Mouse (Mus musculus) bone marrow macrophage, adult 2 months (primary cell): ENCODE results near the gene Tbc1d8. TPM values are rescaled to one million over a fixed set of nuclear protein-coding genes. Genes with fewer than 3 reads are reported as not detected.

Source experiments
- H3K27ac ChIP-seq: 2 replicates; pipeline ENCODE4 v1.5.1; 2012; ENCODE audit warnings: low read depth, low read length; ENCODE audit not compliant: insufficient read depth
- H3K4me1 ChIP-seq: 2 replicates; pipeline ENCODE4 v1.6.1; 2012; ENCODE audit warnings: low read length; ENCODE audit not compliant: control insufficient read depth, insufficient read depth
- H3K4me3 ChIP-seq: 2 replicates; pipeline ENCODE4 v1.5.1; 2012; ENCODE audit warnings: mild to moderate bottlenecking, low read length, moderate library complexity; ENCODE audit not compliant: insufficient read depth
- CTCF ChIP-seq: IDR thresholded peaks from 2 replicates; pipeline ENCODE4 v1.5.1; 2012; ENCODE audit warnings: low read depth, mild to moderate bottlenecking, low read length, moderate library complexity
- POLR2A ChIP-seq: IDR thresholded peaks from 2 replicates; pipeline ENCODE4 v1.6.1; 2012; ENCODE audit warnings: mild to moderate bottlenecking, low read depth, low read length, borderline replicate concordance
- polyA plus RNA-seq: library from polyadenylated mRNA; stranded (reverse); fragments of >200 nt; gene quantifications from 2 replicates; pipeline ENCODE4 v1.2.4, GENCODE M21; 2012; ENCODE audit not compliant: missing spikeins, insufficient read depth, insufficient read length

The Tbc1d8 gene
- polyA plus RNA-seq, 1 experiment: 78.2 TPM

DNA sequence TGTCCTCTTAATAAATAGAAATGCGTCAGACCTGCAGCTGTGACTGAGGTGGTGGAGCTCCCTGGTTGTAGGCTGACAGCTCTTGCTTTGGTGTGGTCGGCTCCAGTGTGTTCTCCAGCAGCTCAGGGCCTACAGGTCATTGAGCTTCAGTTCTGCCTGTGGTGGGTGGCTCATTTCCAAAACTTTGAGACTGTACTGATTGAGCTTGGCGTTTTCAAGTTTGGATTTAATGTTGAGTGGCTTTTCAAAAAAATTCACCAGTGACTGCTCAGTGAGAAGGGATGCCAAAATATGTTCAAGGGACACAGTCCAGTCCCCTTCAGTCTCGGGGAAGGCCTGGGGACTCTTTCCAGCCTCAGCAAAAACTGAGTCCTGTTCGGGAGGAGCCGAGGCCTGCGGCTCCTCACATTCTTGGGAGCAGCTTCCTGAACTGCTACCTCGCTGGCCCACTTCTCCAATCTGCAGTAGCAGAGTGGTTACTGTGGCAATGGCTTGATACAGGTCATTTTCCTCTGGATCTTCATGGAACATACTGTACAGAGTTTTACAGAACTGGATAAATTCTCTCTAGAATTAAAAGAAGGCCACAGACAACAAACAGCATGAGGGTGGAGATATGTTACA is 106.2 kb downstream of the Tbc1d8 start:
- TF ChIP-seq CTCF (peak; percentile 11; the same call in 1 of the 2 replicates), POLR2A (no peak)
- Histone ChIP-seq H3K4me1 (peaks cover 7% of the 10 kb centered on the region), H3K4me3 (no peak overlapping the region), H3K27ac (no peak overlapping the region)

DNA sequence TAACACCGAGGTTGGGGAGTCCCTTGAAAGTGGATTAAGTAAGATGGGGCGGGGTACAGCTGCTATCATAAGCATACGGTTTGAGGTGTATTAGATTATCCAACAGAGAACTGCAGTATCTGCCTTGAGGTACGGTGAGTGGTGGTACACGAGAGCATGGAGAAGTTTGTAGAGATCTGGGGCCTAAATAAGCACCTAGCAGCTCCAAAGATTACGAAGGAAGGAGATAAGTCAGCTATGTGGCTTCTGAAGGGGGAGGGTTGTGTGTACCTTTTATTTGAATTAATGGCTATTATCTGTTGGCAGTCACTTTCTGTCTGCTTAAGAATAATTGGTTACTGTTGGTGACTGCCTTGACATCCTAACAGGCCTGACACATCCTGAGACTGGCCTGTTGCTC is 108.1 kb downstream of the Tbc1d8 start:
- TF ChIP-seq POLR2A (no peak), CTCF (no peak)
- Histone ChIP-seq H3K27ac (no peak overlapping the region), H3K4me1 (peaks cover 13% of the 10 kb centered on the region), H3K4me3 (no peak overlapping the region)

GRCm38 (mm10) chr1:39368267-39368841 is 110.2 kb downstream of the Tbc1d8 start:
- H3K4me1 ChIP-seq: peaks cover 13% of the 10 kb centered on the region
- H3K4me3 ChIP-seq: peak overlapping the region; percentile 95
- TF ChIP-seq CTCF (no peak), POLR2A (no peak)
- peak overlapping the region; percentile 56 for H3K27ac ChIP-seq

DNA sequence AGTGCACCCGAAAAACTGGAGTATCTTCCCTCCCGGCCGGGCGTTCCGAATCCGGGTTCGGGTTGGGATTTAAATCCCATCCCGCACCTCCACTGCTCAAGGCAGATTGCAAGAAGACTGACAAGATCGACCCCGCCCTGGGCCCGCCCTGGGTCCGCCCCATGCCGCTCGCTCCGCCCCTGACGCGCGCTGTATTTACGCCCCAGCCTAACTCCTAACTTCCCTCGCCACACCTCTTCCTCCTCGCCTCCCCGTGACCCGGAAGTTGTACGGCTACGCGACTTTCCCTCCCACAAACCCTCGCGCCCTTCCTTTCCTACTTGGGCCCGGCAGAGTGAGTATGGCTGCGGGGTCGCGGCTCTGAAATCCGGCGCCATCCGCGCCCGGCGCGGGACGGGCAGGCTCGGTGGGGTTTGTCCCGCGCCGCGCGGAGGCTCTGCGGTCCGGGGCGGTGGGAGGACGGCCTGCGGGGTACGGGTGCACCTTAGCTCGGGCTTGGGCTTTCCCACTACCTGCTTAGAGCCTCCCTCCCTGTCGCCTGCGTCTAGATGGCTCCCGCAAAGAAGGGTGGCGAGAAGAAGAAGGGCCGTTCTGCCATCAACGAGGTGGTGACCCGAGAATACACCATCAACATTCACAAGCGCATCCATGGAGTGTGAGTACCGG is 110.8 kb downstream of the Tbc1d8 start, which contains the start of gene Rpl31:
Gene Rpl31 (plus strand): TSS at position 242 of the 666 bp plus-strand sequence.
- Histone ChIP-seq H3K27ac (peak within 1 kb of the TSS; percentile 56), H3K4me3 (peak within 1 kb of the TSS; percentile 95), H3K4me1 (peaks cover 13% of the 10 kb centered on the region)
- TF ChIP-seq POLR2A (no peak), CTCF (no peak)

DNA sequence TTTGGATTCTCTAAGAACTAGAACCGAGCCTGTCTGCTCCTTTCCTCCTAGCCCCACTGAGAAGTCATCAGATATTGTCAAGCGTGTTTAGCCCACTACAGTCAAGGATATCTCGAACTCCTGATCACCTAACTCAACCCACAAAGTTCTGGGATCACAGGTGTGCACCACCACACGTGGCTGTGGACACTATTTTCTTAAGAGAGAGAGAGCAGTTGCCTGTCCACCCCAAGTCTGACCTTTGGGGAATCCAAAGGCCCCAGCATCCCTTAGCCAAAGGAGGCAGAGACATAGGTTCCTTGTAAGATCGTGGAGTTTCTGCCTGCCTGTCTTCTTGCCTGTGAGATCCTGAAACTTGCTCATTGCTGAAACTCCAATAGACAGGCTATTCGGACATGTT is 111.5 kb downstream of the Tbc1d8 start:
- peak overlapping the region; percentile 27; the same call in 1 of the 2 replicates for H3K27ac ChIP-seq
- H3K4me3 ChIP-seq: peak overlapping the region; percentile 68
- no peak for TF ChIP-seq POLR2A
- no peak for TF ChIP-seq CTCF
- H3K4me1 ChIP-seq: peaks cover 13% of the 10 kb centered on the region

DNA sequence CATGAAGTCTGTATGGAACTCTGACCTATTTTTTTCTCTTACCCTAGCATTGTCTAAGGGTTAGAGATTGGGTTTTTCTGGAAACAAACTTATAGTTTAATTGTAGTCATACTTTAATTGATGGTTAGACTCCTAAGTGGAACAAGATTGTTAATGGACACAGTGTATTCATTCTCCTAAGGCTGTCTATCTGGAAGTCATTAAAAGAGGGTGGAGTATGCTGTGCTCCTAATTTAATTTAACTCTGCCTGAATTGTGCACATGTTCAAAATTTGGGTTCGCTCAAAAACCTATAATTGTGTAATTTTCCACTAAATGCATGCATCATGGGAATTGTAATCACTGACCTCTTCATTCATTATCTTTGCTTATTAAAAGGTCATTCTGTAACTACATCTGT is 113.0 kb downstream of the Tbc1d8 start:
- Histone ChIP-seq H3K4me1 (peaks cover 13% of the 10 kb centered on the region), H3K27ac (no peak overlapping the region), H3K4me3 (no peak overlapping the region)
- TF ChIP-seq POLR2A (no peak), CTCF (no peak)

GRCm38 (mm10) chr1:39362515-39362893 is 116.1 kb downstream of the Tbc1d8 start:
- H3K4me3 ChIP-seq: no peak overlapping the region
- TF ChIP-seq CTCF (no peak), POLR2A (no peak)
- H3K27ac ChIP-seq: no peak overlapping the region
- H3K4me1 ChIP-seq: peaks cover 6% of the 10 kb centered on the region

DNA sequence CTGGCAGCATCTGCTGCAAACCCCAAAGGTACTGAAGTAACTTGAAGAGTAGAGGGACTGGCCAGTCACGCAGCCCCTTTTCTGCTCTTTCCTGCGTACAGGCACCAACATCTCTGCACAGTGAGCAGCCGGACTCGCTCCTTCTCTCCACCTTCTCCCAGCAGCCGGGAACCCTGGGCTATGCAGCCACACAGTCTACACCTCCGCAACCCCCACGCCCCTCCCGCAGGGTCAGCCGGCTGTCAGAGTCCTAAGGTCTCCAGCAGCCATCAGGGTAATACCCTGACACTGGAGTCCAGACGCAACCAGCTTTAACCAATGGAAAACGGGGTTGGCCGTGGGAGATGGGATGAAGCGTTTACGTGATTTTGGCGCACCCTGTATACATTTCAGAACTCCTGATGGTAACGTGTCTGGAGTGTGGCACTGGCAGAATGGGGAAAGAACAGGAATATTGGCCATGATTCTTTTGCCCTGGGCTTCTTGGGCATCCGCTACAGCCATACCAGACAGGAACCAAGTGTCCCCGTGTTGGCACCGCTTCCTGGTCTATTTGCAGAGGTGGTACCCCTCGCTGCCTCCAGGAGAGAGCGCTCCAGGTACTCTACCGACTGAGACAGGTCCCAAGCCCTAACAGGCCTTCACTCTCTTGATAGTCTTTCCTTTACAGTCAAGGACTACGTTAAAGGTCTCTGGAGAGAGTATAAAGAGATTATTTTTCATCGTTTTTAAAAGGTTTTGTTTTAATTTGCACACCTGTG is 116.6 kb downstream of the Tbc1d8 start:
- Histone ChIP-seq H3K27ac (no peak overlapping the region), H3K4me3 (no peak overlapping the region), H3K4me1 (peaks cover 4% of the 10 kb centered on the region)
- no peak for TF ChIP-seq CTCF
- TF ChIP-seq POLR2A: no peak

GRCm38 (mm10) chr1:39349427-39349826 is 129.1 kb downstream of the Tbc1d8 start:
- Histone ChIP-seq H3K4me1 (peaks cover 21% of the 10 kb centered on the region), H3K4me3 (no peak overlapping the region), H3K27ac (peak overlapping the region; percentile 53)
- TF ChIP-seq CTCF (no peak), POLR2A (no peak)

DNA sequence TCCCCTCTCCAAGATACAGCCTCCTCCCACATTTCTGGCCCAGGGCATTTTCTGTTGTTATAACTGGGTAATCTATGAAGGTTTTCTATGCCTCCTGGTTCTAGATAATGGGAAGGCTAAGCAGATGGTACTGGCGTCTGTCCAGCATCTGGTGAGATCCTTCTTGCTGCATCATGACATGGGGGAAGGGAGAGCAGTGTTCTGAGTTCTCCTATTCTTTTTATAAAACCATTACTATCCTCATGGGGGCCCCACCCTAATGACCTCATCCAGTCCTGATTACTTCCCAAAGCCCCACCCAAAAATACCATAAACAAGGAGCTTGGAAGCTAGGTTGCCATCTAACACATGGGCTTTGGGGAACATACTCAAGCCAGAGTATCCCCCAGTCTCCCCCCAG is 129.6 kb downstream of the Tbc1d8 start:
- H3K27ac ChIP-seq: peak overlapping the region; percentile 53
- no peak overlapping the region for H3K4me3 ChIP-seq
- TF ChIP-seq CTCF (no peak), POLR2A (no peak)
- peaks cover 21% of the 10 kb centered on the region for H3K4me1 ChIP-seq
